Mouse (Mus musculus) hindbrain, embryonic 14.5 days (tissue): ENCODE data around the gene Cntn5. TPM values are rescaled to one million over a fixed set of nuclear protein-coding genes. Genes with fewer than 3 reads are reported as not detected.

Source experiments
- ATAC-seq: fragments of 200-750 bp; cut with Nextera tagmentation; 2 replicates; pipeline ENCODE4 v1.8.0; 2017; ENCODE audit warnings: moderate number of reproducible peaks, mild to moderate bottlenecking, moderate TSS enrichment, moderate library complexity; ENCODE audit not compliant: low FRiP score
- DNase-seq: peaks from one replicate; pipeline ENCODE4 v3.0.0-alpha.2; 2015; ENCODE audit warnings: low spot score
- H3K27ac ChIP-seq: fragments of 300-500 bp; sonication (generic); 2 replicates; pipeline ENCODE4 v1.5.1; 2014; ENCODE audit warnings: mild to moderate bottlenecking, moderate library complexity
- H3K27me3 ChIP-seq: fragments of 300-500 bp; sonication (generic); 2 replicates; pipeline ENCODE4 v1.6.1; 2014; ENCODE audit warnings: mild to moderate bottlenecking, low read length, mixed read lengths; ENCODE audit not compliant: control insufficient read depth, insufficient read depth
- H3K36me3 ChIP-seq: fragments of 300-500 bp; sonication (generic); replicated peaks from 2 replicates; pipeline ENCODE4 v1.6.1; 2014; ENCODE audit not compliant: control insufficient read depth, insufficient read depth
- H3K4me1 ChIP-seq: fragments of 300-500 bp; sonication (generic); replicated peaks from 2 replicates; pipeline ENCODE4 v1.6.1; 2014; ENCODE audit warnings: antibody characterized with exemption, low read length, mixed read lengths; ENCODE audit not compliant: control insufficient read depth, insufficient read depth
- H3K4me2 ChIP-seq: fragments of 300-500 bp; sonication (generic); replicated peaks from 2 replicates; pipeline ENCODE4 v1.6.1; 2014; ENCODE audit warnings: mild to moderate bottlenecking, moderate library complexity
- H3K4me3 ChIP-seq: fragments of 300-500 bp; sonication (generic); replicated peaks from 2 replicates; pipeline ENCODE4 v1.5.1; 2014; ENCODE audit warnings: mild to moderate bottlenecking, low read length
- H3K9ac ChIP-seq: fragments of 300-500 bp; sonication (generic); 2 replicates; pipeline ENCODE4 v1.6.1; 2014
- H3K9me3 ChIP-seq: fragments of 300-500 bp; sonication (generic); 2 replicates; pipeline ENCODE4 v1.6.1; 2016; ENCODE audit warnings: low read length; ENCODE audit not compliant: control insufficient read depth
- WGBS: fragments of 180-500 bp; shearing (Covaris S2); extraction: QIAGEN DNeasy Blood & Tissue Kit; methylation state at CpG from one replicate; pipeline ENCODE4 v1.1.7; 2014; 5-methylcytosine and 5-hydroxymethylcytosine counted together
- polyA plus RNA-seq: library from polyadenylated mRNA; unstranded; fragments of >200 nt; fragmentation: Nextera tagmentation; extraction: Ambion mirVana; gene quantifications from 2 replicates; pipeline ENCODE4 v1.2.1, GENCODE M21; 2014

Gene Cntn5
- polyA plus RNA-seq, 1 experiment from 2014 or later = 22.0 TPM

- ATAC-seq (no peak), DNase-seq (no peak)
- Histone ChIP-seq H3K4me2 (no peak overlapping the region), H3K36me3 (no peaks in the 10 kb centered on the region), H3K4me1 (no peaks in the 10 kb centered on the region), H3K27ac (no peak overlapping the region), H3K4me3 (no peak overlapping the region), H3K27me3 (no peaks in the 10 kb centered on the region), H3K9ac (no peak overlapping the region), H3K9me3 (no peaks in the 10 kb centered on the region)
- WGBS = 58% methylated on average over 2 of the region's 2 CpGs
Measured at GRCm38 (mm10) chr9:10795102-10795501, 109.5 kb downstream of the Cntn5 start.

- 93% methylated on average over 2 of the region's 2 CpGs for WGBS
- no peak overlapping the region for H3K4me2 ChIP-seq
- H3K4me3 ChIP-seq = no peak overlapping the region
- H3K27me3 ChIP-seq = no peaks in the 10 kb centered on the region
- DNase-seq (no peak), ATAC-seq (no peak)
- H3K4me1 ChIP-seq = no peaks in the 10 kb centered on the region
- no peak overlapping the region for H3K9ac ChIP-seq
- no peak overlapping the region for H3K27ac ChIP-seq
- H3K9me3 ChIP-seq = no peaks in the 10 kb centered on the region
- no peaks in the 10 kb centered on the region for H3K36me3 ChIP-seq
Measured at GRCm38 (mm10) chr9:10731878-10732277, 172.7 kb downstream of the Cntn5 start.

GRCm38 (mm10) chr9:10724191-10724590 lies 180.4 kb downstream of the Cntn5 start:
- Histone ChIP-seq H3K4me2 (no peak overlapping the region), H3K4me3 (no peak overlapping the region), H3K27me3 (no peaks in the 10 kb centered on the region), H3K27ac (no peak overlapping the region), H3K36me3 (no peaks in the 10 kb centered on the region), H3K9ac (no peak overlapping the region), H3K9me3 (no peaks in the 10 kb centered on the region), H3K4me1 (no peaks in the 10 kb centered on the region)
- ATAC-seq (no peak), DNase-seq (no peak)
- 83% methylated on average over 2 of the region's 2 CpGs for WGBS

- Histone ChIP-seq H3K4me3 (no peak overlapping the region), H3K27me3 (no peaks in the 10 kb centered on the region), H3K4me2 (no peak overlapping the region), H3K36me3 (no peaks in the 10 kb centered on the region), H3K27ac (no peak overlapping the region), H3K4me1 (no peaks in the 10 kb centered on the region), H3K9me3 (no peaks in the 10 kb centered on the region), H3K9ac (no peak overlapping the region)
- DNase-seq (no peak), ATAC-seq (0 out of 2 replicates have a peak, but pooled peaks have one; percentile 66)
- WGBS = 90% methylated on average over 4 of the region's 4 CpGs
Measured at GRCm38 (mm10) chr9:10722121-10722520, 182.5 kb downstream of the Cntn5 start.

GRCm38 (mm10) chr9:10718986-10719385 lies 185.6 kb downstream of the Cntn5 start:
- Histone ChIP-seq H3K27ac (no peak overlapping the region), H3K36me3 (no peaks in the 10 kb centered on the region), H3K4me1 (no peaks in the 10 kb centered on the region), H3K9me3 (no peaks in the 10 kb centered on the region), H3K4me3 (no peak overlapping the region), H3K4me2 (no peak overlapping the region), H3K9ac (no peak overlapping the region), H3K27me3 (no peaks in the 10 kb centered on the region)
- no peak for DNase-seq
- 72% methylated on average over 3 of the region's 3 CpGs for WGBS
- ATAC-seq = no peak

- H3K9me3 ChIP-seq = no peaks in the 10 kb centered on the region
- no peaks in the 10 kb centered on the region for H3K4me1 ChIP-seq
- H3K4me3 ChIP-seq = no peak overlapping the region
- no peak for ATAC-seq
- no peak overlapping the region for H3K9ac ChIP-seq
- no peaks in the 10 kb centered on the region for H3K36me3 ChIP-seq
- no peak overlapping the region for H3K27ac ChIP-seq
- no peak overlapping the region for H3K4me2 ChIP-seq
- DNase-seq = no peak
- no peaks in the 10 kb centered on the region for H3K27me3 ChIP-seq
- 13% methylated on average over 1 of the region's 1 CpGs for WGBS
Measured at GRCm38 (mm10) chr9:10713641-10714040, 190.9 kb downstream of the Cntn5 start.

- H3K4me2 ChIP-seq = no peak overlapping the region
- H3K27me3 ChIP-seq = no peaks in the 10 kb centered on the region
- no peak for DNase-seq
- no peaks in the 10 kb centered on the region for H3K9me3 ChIP-seq
- H3K4me1 ChIP-seq = no peaks in the 10 kb centered on the region
- H3K27ac ChIP-seq = no peak overlapping the region
- H3K36me3 ChIP-seq = no peaks in the 10 kb centered on the region
- no peak for ATAC-seq
- no peak overlapping the region for H3K9ac ChIP-seq
- H3K4me3 ChIP-seq = no peak overlapping the region
Measured at GRCm38 (mm10) chr9:10681646-10682045, 222.9 kb downstream of the Cntn5 start.

- Histone ChIP-seq H3K9ac (no peak overlapping the region), H3K4me1 (no peaks in the 10 kb centered on the region), H3K9me3 (no peaks in the 10 kb centered on the region), H3K4me2 (no peak overlapping the region), H3K4me3 (no peak overlapping the region), H3K27me3 (no peaks in the 10 kb centered on the region), H3K36me3 (no peaks in the 10 kb centered on the region), H3K27ac (no peak overlapping the region)
- DNase-seq = no peak
- ATAC-seq = no peak
- 79% methylated on average over 3 of the region's 3 CpGs for WGBS
Measured at GRCm38 (mm10) chr9:10681181-10681580, 223.4 kb downstream of the Cntn5 start.

GRCm38 (mm10) chr9:10668676-10669075 lies 235.9 kb downstream of the Cntn5 start:
- ATAC-seq (no peak), DNase-seq (no peak)

GRCm38 (mm10) chr9:10667438-10667837 lies 237.1 kb downstream of the Cntn5 start:
- no peaks in the 10 kb centered on the region for H3K36me3 ChIP-seq
- no peak overlapping the region for H3K9ac ChIP-seq
- no peak overlapping the region for H3K4me2 ChIP-seq
- H3K27me3 ChIP-seq = no peaks in the 10 kb centered on the region
- no peak overlapping the region for H3K27ac ChIP-seq
- H3K9me3 ChIP-seq = no peaks in the 10 kb centered on the region
- no peaks in the 10 kb centered on the region for H3K4me1 ChIP-seq
- ATAC-seq = no peak
- WGBS = 71% methylated on average over 4 of the region's 4 CpGs
- DNase-seq = no peak
- H3K4me3 ChIP-seq = no peak overlapping the region

More at GRCm38 (mm10) chr9:10668676-10669075, 235.9 kb downstream of the Cntn5 start:
- 75% methylated on average over 3 of the region's 3 CpGs for WGBS
- Histone ChIP-seq H3K4me3 (no peak overlapping the region), H3K36me3 (no peaks in the 10 kb centered on the region), H3K9me3 (no peaks in the 10 kb centered on the region), H3K27ac (no peak overlapping the region), H3K4me1 (no peaks in the 10 kb centered on the region), H3K4me2 (no peak overlapping the region), H3K27me3 (no peaks in the 10 kb centered on the region), H3K9ac (no peak overlapping the region)
